Mouse (Mus musculus): ENCODE data around the gene Add3.

- no peak for TF ChIP-seq CTCF (conservative IDR thresholded peaks at IDR 0.05; ENCODE audit: low read length)
- TF ChIP-seq POU5F1 (IDR thresholded peaks at IDR 0.05; ENCODE audit: borderline replicate concordance, low read length) = no peak
Measured at GRCm38 (mm10) chr19:53165305-53166240, 25.3 kb downstream of the Add3 start.

Data from E14TG2a.4 (cell line).